Mouse (Mus musculus): ENCODE results near the gene Pard6b. TPM values are rescaled to one million over a fixed set of nuclear protein-coding genes. Genes with fewer than 3 reads are reported as not detected.
A peak's percentile ranks its signal among the peaks of the same experiment; 100 is the strongest.

The Pard6b gene
- total and polyA plus RNA-seq, 2 experiments from 2014 or later = 5.1 to 6.6 TPM

DNA sequence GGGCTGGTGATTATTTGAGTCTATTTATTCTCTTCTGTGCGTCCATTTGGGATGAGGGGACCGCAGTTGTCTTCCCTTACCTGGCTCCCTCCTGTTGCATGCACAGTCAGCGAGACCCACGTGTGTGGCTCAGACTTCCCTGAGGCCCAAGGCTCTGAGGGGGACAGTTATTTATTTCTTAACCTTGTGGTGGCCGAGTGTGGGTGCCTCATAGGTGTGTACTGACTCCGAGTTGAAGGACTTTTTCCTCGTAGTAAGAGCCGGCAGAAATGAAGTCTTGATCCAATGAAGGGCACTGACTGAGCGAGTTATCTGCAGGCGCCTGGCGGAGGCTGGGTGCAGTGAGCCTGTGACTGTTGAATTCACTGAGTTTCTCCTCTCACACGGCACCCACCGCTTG, 19.2 kb downstream of the Pard6b start:
- H3K4me1 ChIP-seq (ENCODE audit: insufficient read depth, low read length) = no peaks in the 10 kb centered on the region
- DNase-seq (ENCODE audit: low spot score) (no peak), ATAC-seq (ENCODE audit: low FRiP score) (no peak)
- no peak overlapping the region for H3K27ac ChIP-seq (ENCODE audit: low read depth, low read length)
- H3K36me3 ChIP-seq (ENCODE audit: insufficient read depth, low read length) = peaks cover 10% of the 10 kb centered on the region; the same call in 1 of the 2 replicates
- H3K9me3 ChIP-seq (ENCODE audit: low read length) = no peaks in the 10 kb centered on the region
- no peaks in the 10 kb centered on the region for H3K27me3 ChIP-seq (ENCODE audit: insufficient read depth, low read length)
- H3K9ac ChIP-seq (replicated peaks; ENCODE audit: low read length, poor library complexity, severe bottlenecking) = no peak overlapping the region
- no peak for TF ChIP-seq CTCF (IDR thresholded peaks at IDR 0.05)
- 89% methylated on average over 13 of the region's 13 CpGs for WGBS
- H3K4me2 ChIP-seq (ENCODE audit: low read depth, low read length, poor library complexity, severe bottlenecking) = no peak overlapping the region
- H3K4me3 ChIP-seq (ENCODE audit: low read depth, low read length) = no peak overlapping the region

DNA sequence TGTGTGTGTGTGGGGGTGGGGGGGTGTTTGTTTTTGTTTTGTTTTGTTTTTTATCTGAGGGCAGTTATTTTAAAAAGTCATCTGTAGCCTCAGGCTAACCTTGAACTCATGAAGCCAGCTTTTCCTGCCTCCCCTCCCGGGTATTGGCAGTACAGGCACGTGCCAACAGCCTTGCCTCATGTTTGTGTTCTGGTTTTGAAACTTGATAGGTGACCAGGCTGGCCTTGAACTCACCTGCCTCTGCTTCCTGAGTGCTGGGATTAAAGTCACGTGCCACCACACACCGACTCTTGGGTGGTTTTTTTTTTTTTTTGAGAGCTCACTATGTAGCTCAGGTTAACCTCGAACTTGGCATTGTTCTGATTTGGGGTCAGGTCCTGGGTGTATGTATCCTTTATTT, 21.0 kb downstream of the Pard6b start:
- Histone ChIP-seq H3K4me3 (ENCODE audit: low read depth, low read length) (no peak overlapping the region), H3K4me1 (ENCODE audit: insufficient read depth, low read length) (no peaks in the 10 kb centered on the region), H3K4me2 (ENCODE audit: low read depth, low read length, poor library complexity, severe bottlenecking) (no peak overlapping the region), H3K27ac (ENCODE audit: low read depth, low read length) (no peak overlapping the region), H3K27me3 (ENCODE audit: insufficient read depth, low read length) (no peaks in the 10 kb centered on the region), H3K9ac (replicated peaks; ENCODE audit: low read length, poor library complexity, severe bottlenecking) (no peak overlapping the region), H3K36me3 (ENCODE audit: insufficient read depth, low read length) (peaks cover 8% of the 10 kb centered on the region; the same call in 1 of the 2 replicates), H3K9me3 (ENCODE audit: low read length) (no peaks in the 10 kb centered on the region)
- WGBS = 92% methylated on average over 5 of the region's 5 CpGs
- TF ChIP-seq CTCF (IDR thresholded peaks at IDR 0.05) = no peak
- ATAC-seq (ENCODE audit: low FRiP score) = no peak
- no peak for DNase-seq (ENCODE audit: low spot score)

DNA sequence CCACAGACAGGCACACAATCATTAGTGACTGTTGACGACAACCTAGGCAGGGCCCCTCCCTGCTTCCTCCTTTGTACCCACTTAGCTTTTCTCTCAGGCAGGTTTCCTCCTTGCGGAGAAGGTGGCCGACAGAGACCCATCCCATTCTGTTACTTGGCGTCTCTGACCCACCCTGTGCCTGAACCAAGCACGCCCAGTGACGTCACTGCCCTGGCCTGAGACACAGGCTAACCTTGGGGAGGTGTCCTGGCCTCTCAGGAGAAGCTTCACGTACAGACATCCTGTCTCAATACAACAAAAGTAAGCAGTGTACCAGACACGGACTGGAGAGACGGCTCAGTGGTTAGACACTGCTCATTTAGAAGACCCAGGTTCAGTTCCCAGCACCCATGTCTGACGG, 22.5 kb downstream of the Pard6b start:
- no peak overlapping the region for H3K4me3 ChIP-seq (ENCODE audit: low read depth, low read length)
- no peak for ATAC-seq (ENCODE audit: low FRiP score)
- peaks cover 8% of the 10 kb centered on the region; the same call in 1 of the 2 replicates for H3K36me3 ChIP-seq (ENCODE audit: insufficient read depth, low read length)
- H3K9me3 ChIP-seq (ENCODE audit: low read length) = no peaks in the 10 kb centered on the region
- no peak overlapping the region for H3K4me2 ChIP-seq (ENCODE audit: low read depth, low read length, poor library complexity, severe bottlenecking)
- DNase-seq (ENCODE audit: low spot score) = no peak
- H3K27me3 ChIP-seq (ENCODE audit: insufficient read depth, low read length) = no peaks in the 10 kb centered on the region
- 88% methylated on average over 10 of the region's 10 CpGs for WGBS
- H3K9ac ChIP-seq (replicated peaks; ENCODE audit: low read length, poor library complexity, severe bottlenecking) = no peak overlapping the region
- H3K4me1 ChIP-seq (ENCODE audit: insufficient read depth, low read length) = no peaks in the 10 kb centered on the region
- TF ChIP-seq CTCF (IDR thresholded peaks at IDR 0.05) = no peak
- no peak overlapping the region for H3K27ac ChIP-seq (ENCODE audit: low read depth, low read length)

DNA sequence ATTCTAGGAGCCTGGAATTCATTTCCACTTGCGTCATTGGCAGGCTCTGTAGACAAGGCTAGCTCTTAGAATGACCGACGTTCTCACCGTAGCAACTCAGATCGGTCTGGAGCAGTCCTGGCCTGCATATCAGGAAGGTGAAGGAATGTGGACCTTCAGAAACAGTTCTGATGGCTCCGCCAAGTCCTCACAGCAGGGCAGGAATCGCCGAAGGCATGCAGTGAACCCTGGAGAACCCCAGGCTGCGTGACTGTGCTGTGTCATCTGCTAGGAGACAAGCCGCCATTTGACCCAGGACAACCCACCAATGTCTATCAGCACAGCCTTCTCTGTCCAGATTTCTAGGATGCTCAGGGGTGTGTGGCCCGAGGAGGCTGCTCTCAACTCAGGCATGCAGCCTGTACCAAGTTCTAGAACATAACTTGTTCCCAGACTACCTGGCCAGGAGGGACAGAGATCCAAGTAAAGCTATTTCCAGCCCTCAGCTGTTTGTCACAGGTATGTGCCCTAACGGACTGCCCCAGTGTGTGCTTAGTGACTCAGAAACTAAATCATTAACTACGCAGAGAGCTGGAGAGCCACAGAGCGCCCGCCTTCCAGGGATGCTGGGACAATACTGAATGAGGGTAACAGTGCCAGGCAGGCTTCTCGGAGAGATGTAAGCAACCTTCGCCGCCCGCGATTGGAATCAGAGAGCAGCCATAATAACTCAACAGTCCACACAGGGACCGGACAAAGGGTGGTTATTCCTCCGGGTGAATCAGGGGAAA, 23.8 kb downstream of the Pard6b start:
- no peaks in the 10 kb centered on the region for H3K9me3 ChIP-seq (ENCODE audit: low read length)
- peaks cover 6% of the 10 kb centered on the region; the same call in 1 of the 2 replicates for H3K36me3 ChIP-seq (ENCODE audit: insufficient read depth, low read length)
- no peak for DNase-seq (ENCODE audit: low spot score)
- no peak for TF ChIP-seq CTCF (IDR thresholded peaks at IDR 0.05)
- H3K4me3 ChIP-seq (ENCODE audit: low read depth, low read length) = no peak overlapping the region
- no peaks in the 10 kb centered on the region for H3K27me3 ChIP-seq (ENCODE audit: insufficient read depth, low read length)
- H3K4me2 ChIP-seq (ENCODE audit: low read depth, low read length, poor library complexity, severe bottlenecking) = no peak overlapping the region
- H3K27ac ChIP-seq (ENCODE audit: low read depth, low read length) = no peak overlapping the region
- 78% methylated on average over 22 of the region's 22 CpGs for WGBS
- no peaks in the 10 kb centered on the region for H3K4me1 ChIP-seq (ENCODE audit: insufficient read depth, low read length)
- H3K9ac ChIP-seq (replicated peaks; ENCODE audit: low read length, poor library complexity, severe bottlenecking) = no peak overlapping the region
- no peak for ATAC-seq (ENCODE audit: low FRiP score)

DNA sequence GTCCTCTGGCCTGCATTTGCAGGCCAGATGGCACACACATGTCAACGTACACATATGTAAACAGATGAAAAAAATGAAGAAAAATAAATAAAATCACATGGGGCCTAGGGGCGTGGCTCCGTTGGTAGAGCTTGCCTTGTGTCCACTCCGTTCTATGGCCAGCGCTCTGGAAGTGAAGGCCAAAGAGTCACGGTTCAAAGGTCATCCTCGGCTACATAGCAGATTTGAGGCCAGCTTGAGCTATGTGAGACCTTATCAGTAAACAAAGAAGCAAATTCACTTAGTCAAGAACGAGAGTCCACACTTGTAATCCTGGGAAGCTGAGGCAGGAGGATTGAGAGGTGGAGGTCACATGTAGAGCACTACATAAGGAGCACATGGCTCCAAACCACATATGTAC, 24.5 kb downstream of the Pard6b start:
- Histone ChIP-seq H3K4me2 (ENCODE audit: low read depth, low read length, poor library complexity, severe bottlenecking) (no peak overlapping the region), H3K9me3 (ENCODE audit: low read length) (no peaks in the 10 kb centered on the region), H3K4me1 (ENCODE audit: insufficient read depth, low read length) (no peaks in the 10 kb centered on the region), H3K4me3 (ENCODE audit: low read depth, low read length) (no peak overlapping the region), H3K36me3 (ENCODE audit: insufficient read depth, low read length) (0 out of 2 replicates have a peak, but pooled peaks cover under 1% of the 10 kb centered on the region), H3K27me3 (ENCODE audit: insufficient read depth, low read length) (no peaks in the 10 kb centered on the region), H3K27ac (ENCODE audit: low read depth, low read length) (no peak overlapping the region), H3K9ac (replicated peaks; ENCODE audit: low read length, poor library complexity, severe bottlenecking) (no peak overlapping the region)
- WGBS = 84% methylated on average over 8 of the region's 8 CpGs
- DNase-seq (ENCODE audit: low spot score) (no peak), ATAC-seq (ENCODE audit: low FRiP score) (no peak)
- no peak for TF ChIP-seq CTCF (IDR thresholded peaks at IDR 0.05)

DNA sequence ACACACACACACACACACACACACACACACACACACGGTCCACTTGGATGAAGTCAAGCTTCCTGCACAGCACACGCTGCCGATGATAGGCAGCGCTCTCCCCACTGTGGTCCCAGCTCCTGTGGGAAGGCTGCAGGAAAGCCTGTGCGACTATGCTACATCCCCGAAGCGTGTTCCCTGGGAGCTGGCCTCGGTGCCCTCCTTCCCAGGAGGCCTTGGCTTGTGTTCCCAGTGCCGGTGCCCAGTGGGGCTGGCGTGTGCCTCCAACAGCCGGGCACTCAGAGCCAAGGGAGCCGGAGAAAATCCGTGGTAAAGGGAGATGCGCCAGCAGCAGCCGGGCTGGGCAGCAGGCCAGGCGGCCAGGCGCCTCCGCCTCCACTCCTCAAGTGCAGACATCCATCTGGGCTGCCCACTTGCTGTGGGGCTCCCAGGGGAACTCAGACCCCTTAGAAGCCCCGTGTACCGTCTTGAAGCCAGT, 25.9 kb downstream of the Pard6b start:
- TF ChIP-seq CTCF (IDR thresholded peaks at IDR 0.05) = no peak
- peak overlapping the region; percentile 59; the same call in 1 of the 2 replicates for H3K27ac ChIP-seq (ENCODE audit: low read depth, low read length)
- ATAC-seq (ENCODE audit: low FRiP score) = peak; percentile 65; the same call in 1 of the 2 replicates
- H3K9ac ChIP-seq (replicated peaks; ENCODE audit: low read length, poor library complexity, severe bottlenecking) = peak overlapping the region; percentile 54
- H3K27me3 ChIP-seq (ENCODE audit: insufficient read depth, low read length) = no peaks in the 10 kb centered on the region
- peak overlapping the region; percentile 49 for H3K4me2 ChIP-seq (ENCODE audit: low read depth, low read length, poor library complexity, severe bottlenecking)
- peak; percentile 86 for DNase-seq (ENCODE audit: low spot score)
- no peaks in the 10 kb centered on the region for H3K36me3 ChIP-seq (ENCODE audit: insufficient read depth, low read length)
- peak overlapping the region; percentile 16; the same call in 1 of the 2 replicates for H3K4me3 ChIP-seq (ENCODE audit: low read depth, low read length)
- H3K9me3 ChIP-seq (ENCODE audit: low read length) = no peaks in the 10 kb centered on the region
- WGBS = 30% methylated on average over 20 of the region's 20 CpGs
- H3K4me1 ChIP-seq (ENCODE audit: insufficient read depth, low read length) = no peaks in the 10 kb centered on the region

All from midbrain, postnatal 0 days (tissue).